Mouse (Mus musculus) C2C12 (cell line): ENCODE data around the gene Rad17. TPM values are rescaled to one million over a fixed set of nuclear protein-coding genes. Genes with fewer than 3 reads are reported as not detected.

ENCODE experiments used
- H3K27me3 ChIP-seq: one replicate; pipeline ENCODE4 v1.6.1; 2011; ENCODE audit not compliant: control insufficient read depth, insufficient read depth, insufficient read length
- H3K36me3 ChIP-seq: one replicate; pipeline ENCODE4 v1.6.1; 2011; ENCODE audit not compliant: control insufficient read depth, insufficient read depth
- H3K4me3 ChIP-seq: one replicate; pipeline ENCODE4 v1.5.1; 2011; ENCODE audit warnings: mild to moderate bottlenecking, control low read depth; ENCODE audit not compliant: poor library complexity, insufficient read depth, severe bottlenecking
- H3K79me2 ChIP-seq: one replicate; pipeline ENCODE4 v1.6.1; 2011; ENCODE audit not compliant: control insufficient read depth, insufficient read depth
- H3K79me3 ChIP-seq: one replicate; pipeline ENCODE4 v1.6.1; 2011; ENCODE audit warnings: low read depth, control low read depth
- H3ac ChIP-seq: one replicate; pipeline ENCODE3; 2011; ENCODE audit warnings: low read depth; ENCODE audit not compliant: control insufficient read depth, insufficient read length
- CEBPB ChIP-seq: IDR thresholded peaks from one replicate; pipeline ENCODE4 v1.6.1; 2011; ENCODE audit warnings: low read depth, mild to moderate bottlenecking, control low read depth, moderate library complexity
- CTCF ChIP-seq: IDR thresholded peaks from one replicate; pipeline ENCODE4 v1.5.1; 2011; ENCODE audit not compliant: control insufficient read depth, insufficient read depth, insufficient read length
- FOSL1 ChIP-seq: IDR thresholded peaks from one replicate; pipeline ENCODE4 v1.8.0; 2011; ENCODE audit warnings: mild to moderate bottlenecking, low read length; ENCODE audit not compliant: poor library complexity, insufficient read depth, severe bottlenecking
- MAX ChIP-seq: IDR thresholded peaks from one replicate; pipeline ENCODE4 v1.6.1; 2011; ENCODE audit warnings: mild to moderate bottlenecking, control low read depth
- MYOD1 ChIP-seq: IDR thresholded peaks from one replicate; pipeline ENCODE4 v1.6.1; 2011; ENCODE audit warnings: low read depth; ENCODE audit not compliant: control insufficient read depth, insufficient read length
- MYOG ChIP-seq: IDR thresholded peaks from one replicate; pipeline ENCODE4 v1.6.1; 2011; ENCODE audit not compliant: control insufficient read depth, insufficient read length; ENCODE audit errors: extremely low read depth
- USF1 ChIP-seq: IDR thresholded peaks from one replicate; pipeline ENCODE4 v1.6.1; 2011; ENCODE audit warnings: low read depth, mild to moderate bottlenecking, control low read depth, moderate library complexity
- polyA plus RNA-seq: library from polyadenylated mRNA; unstranded; fragments of >200 nt; fragmentation: generic; extraction: Trizol; gene quantifications from one replicate; pipeline ENCODE4 v1.2.1, GENCODE M21; 2012; ENCODE audit warnings: missing spikeins

Rad17 gene
- polyA plus RNA-seq, 1 experiment = 6.2 TPM

DNA sequence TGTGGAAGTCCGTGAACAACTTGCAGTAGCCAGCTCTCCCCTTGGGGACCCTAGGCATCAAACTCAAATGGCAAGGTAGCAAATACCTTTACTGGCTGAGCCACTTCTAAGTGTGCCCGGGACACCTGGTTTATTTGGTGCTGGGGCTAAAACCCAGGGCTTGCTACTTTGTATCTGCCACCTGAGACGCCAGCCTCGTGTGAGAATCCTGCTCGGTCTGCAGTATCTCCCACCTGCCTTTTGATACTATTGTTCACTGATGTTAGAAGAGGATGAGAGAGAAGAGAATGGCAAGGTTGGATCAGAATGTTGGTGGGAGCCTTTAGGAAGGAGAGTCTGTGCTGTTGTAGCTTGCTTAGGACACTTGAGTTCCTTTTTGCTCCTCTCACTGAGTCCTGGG is 7.2 kb upstream of the Rad17 start:
- Histone ChIP-seq H3K36me3 (peaks cover 33% of the 10 kb centered on the region), H3K4me3 (no peak overlapping the region)

GRCm38 (mm10) chr13:100651439-100652186 is 762 bp upstream of the Rad17 start, which contains the start of gene Taf9:
Gene Taf9, plus strand, starts transcription at chr13:100651579.
- TF ChIP-seq MYOG = no peak
- TF ChIP-seq CEBPB = no peak
- TF ChIP-seq FOSL1 = no peak
- no peak for TF ChIP-seq CTCF
- no peak for TF ChIP-seq MAX
- TF ChIP-seq USF1 = no peak
- no peak for TF ChIP-seq MYOD1
- peaks cover 50% of the 10 kb centered on the region for H3K79me3 ChIP-seq
- H3K4me3 ChIP-seq = peak within 1 kb of the TSS; percentile 90
- H3ac ChIP-seq = peak within 1 kb of the TSS; percentile 77
- peaks cover 37% of the 10 kb centered on the region for H3K36me3 ChIP-seq
- H3K27me3 ChIP-seq = no peaks in the 10 kb centered on the region
- peaks cover 73% of the 10 kb centered on the region for H3K79me2 ChIP-seq

More for the DNA sequence above, 7.2 kb upstream of the Rad17 start:
- Histone ChIP-seq H3K79me3 (peaks cover 50% of the 10 kb centered on the region), H3ac (no peak overlapping the region), H3K79me2 (peaks cover 81% of the 10 kb centered on the region), H3K27me3 (no peaks in the 10 kb centered on the region)
- TF ChIP-seq MYOD1 (no peak), MYOG (no peak), MAX (no peak), CEBPB (no peak), CTCF (no peak), USF1 (no peak), FOSL1 (no peak)

DNA sequence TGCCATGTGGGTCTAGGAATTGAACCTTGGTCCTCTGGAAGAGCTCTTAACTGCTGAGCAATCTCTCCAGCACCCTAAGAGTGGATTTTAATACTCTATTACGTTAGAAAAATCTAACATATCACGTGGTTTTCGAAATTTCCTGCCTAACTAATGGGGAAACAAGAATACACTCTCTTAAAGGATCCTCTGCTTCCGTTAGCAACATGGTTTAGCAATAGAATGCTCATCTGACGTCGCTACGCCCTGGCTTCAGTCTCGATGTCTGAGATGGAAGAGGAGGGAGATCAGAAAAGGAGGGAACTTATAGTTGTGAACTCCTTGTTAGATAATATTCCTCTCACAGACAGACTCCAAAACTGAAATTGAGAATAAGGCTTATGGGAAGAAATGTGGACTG is 2.6 kb downstream of the Rad17 start:
- no peak for TF ChIP-seq MAX
- TF ChIP-seq CEBPB = no peak
- TF ChIP-seq FOSL1 = no peak
- TF ChIP-seq CTCF = no peak
- TF ChIP-seq MYOG = no peak
- no peak for TF ChIP-seq MYOD1
- no peak for TF ChIP-seq USF1
- peaks cover 24% of the 10 kb centered on the region for H3K79me3 ChIP-seq
- H3K27me3 ChIP-seq = no peaks in the 10 kb centered on the region
- no peak overlapping the region for H3ac ChIP-seq
- peaks cover 42% of the 10 kb centered on the region for H3K79me2 ChIP-seq
- H3K4me3 ChIP-seq = no peak overlapping the region
- H3K36me3 ChIP-seq = peaks cover 51% of the 10 kb centered on the region

- Histone ChIP-seq H3K36me3 (peaks cover 86% of the 10 kb centered on the region), H3K79me2 (no peaks in the 10 kb centered on the region), H3K79me3 (no peaks in the 10 kb centered on the region), H3K4me3 (no peak overlapping the region), H3K27me3 (no peaks in the 10 kb centered on the region), H3ac (no peak overlapping the region)
- TF ChIP-seq MYOG (no peak), MAX (no peak), FOSL1 (no peak), USF1 (no peak), CTCF (no peak), MYOD1 (no peak), CEBPB (no peak)
These were observed 8.2 kb downstream of the Rad17 start for GRCm38 (mm10) chr13:100642471-100643209.

DNA sequence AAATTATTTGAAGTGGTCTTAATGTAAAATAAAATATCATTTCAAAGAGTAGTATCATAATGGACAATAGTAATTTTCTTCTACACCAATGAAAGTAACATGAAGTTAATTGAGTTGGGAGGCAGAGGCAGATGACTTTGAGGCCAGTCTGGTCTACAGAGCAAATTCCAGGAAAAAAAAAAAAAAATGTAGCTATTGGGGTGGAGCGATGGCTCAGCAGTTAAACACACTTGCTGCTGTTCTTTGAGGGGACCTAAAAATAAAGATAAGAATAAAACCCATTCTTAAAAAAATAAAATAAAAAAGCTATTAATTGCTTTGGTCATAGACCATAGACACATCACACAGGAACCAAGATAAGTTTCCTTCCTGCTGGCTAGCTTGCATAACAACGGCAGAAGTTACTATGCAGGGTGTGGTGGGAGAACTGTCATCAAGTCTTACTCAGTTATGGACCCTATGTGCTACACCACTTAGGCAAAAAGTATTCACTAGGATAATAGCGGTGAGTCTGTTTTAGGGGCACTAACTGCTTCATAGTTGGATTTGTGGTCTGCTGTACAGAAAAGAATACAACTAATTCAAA is 16.7 kb downstream of the Rad17 start:
- peaks cover 70% of the 10 kb centered on the region for H3K36me3 ChIP-seq
- TF ChIP-seq FOSL1 (no peak), CEBPB (no peak), CTCF (no peak), MYOD1 (no peak), MYOG (no peak)

More for the DNA sequence above, 16.7 kb downstream of the Rad17 start:
- Histone ChIP-seq H3ac (no peak overlapping the region), H3K79me3 (no peaks in the 10 kb centered on the region), H3K27me3 (no peaks in the 10 kb centered on the region), H3K4me3 (no peak overlapping the region), H3K79me2 (no peaks in the 10 kb centered on the region)
